Mouse (Mus musculus) liver, embryonic 11.5 days (tissue): ENCODE measurements around the gene Tbc1d25. TPM values are rescaled to one million over a fixed set of nuclear protein-coding genes. Genes with fewer than 3 reads are reported as not detected.

Source experiments
- ATAC-seq: fragments of 200-750 bp; cut with Nextera tagmentation; replicated peaks from 2 replicates; pipeline ENCODE4 v1.8.0; 2017; ENCODE audit warnings: moderate number of reproducible peaks, mild to moderate bottlenecking, moderate TSS enrichment, moderate library complexity; ENCODE audit not compliant: low FRiP score
- DNase-seq: peaks from one replicate; pipeline ENCODE4 v3.0.0-alpha.2; 2017; ENCODE audit warnings: low spot score
- H3K27ac ChIP-seq: fragments of 300-500 bp; sonication (generic); 2 replicates; pipeline ENCODE4 v1.5.1; 2014; ENCODE audit warnings: mild to moderate bottlenecking, low read depth, low read length, control low read depth
- H3K27me3 ChIP-seq: fragments of 300-500 bp; sonication (generic); replicated peaks from 2 replicates; pipeline ENCODE4 v1.6.1; 2014; ENCODE audit warnings: low read length, mixed read lengths; ENCODE audit not compliant: control insufficient read depth, insufficient read depth
- H3K36me3 ChIP-seq: fragments of 300-500 bp; sonication (generic); 2 replicates; pipeline ENCODE4 v1.6.1; 2014; ENCODE audit warnings: mild to moderate bottlenecking, low read length, moderate library complexity, mixed read lengths; ENCODE audit not compliant: control insufficient read depth, insufficient read depth
- H3K4me1 ChIP-seq: fragments of 300-500 bp; sonication (generic); replicated peaks from 2 replicates; pipeline ENCODE4 v1.6.1; 2014; ENCODE audit warnings: low read length, mixed read lengths; ENCODE audit not compliant: control insufficient read depth, insufficient read depth
- H3K4me2 ChIP-seq: fragments of 300-500 bp; sonication (generic); 2 replicates; pipeline ENCODE4 v1.6.1; 2014; ENCODE audit warnings: mild to moderate bottlenecking, control low read depth, moderate library complexity
- H3K4me3 ChIP-seq: fragments of 300-500 bp; sonication (generic); 2 replicates; pipeline ENCODE4 v1.5.1; 2014; ENCODE audit warnings: low read depth, low read length, control low read depth
- H3K9ac ChIP-seq: fragments of 300-500 bp; sonication (generic); 2 replicates; pipeline ENCODE4 v1.6.1; 2014; ENCODE audit warnings: low read depth, low read length, control low read depth
- H3K9me3 ChIP-seq: fragments of 300-500 bp; sonication (generic); 2 replicates; pipeline ENCODE4 v1.6.1; 2016; ENCODE audit warnings: low read length, inconsistent platforms, mixed read lengths; ENCODE audit not compliant: control insufficient read depth
- WGBS: fragments of 180-500 bp; shearing (Covaris S2); extraction: QIAGEN DNeasy Blood & Tissue Kit; methylation state at CpG from one replicate; pipeline ENCODE4 v1.1.7; 2014; 5-methylcytosine and 5-hydroxymethylcytosine counted together
- polyA plus RNA-seq: library from polyadenylated mRNA; unstranded; fragments of >200 nt; fragmentation: Nextera tagmentation; extraction: Ambion mirVana; gene quantifications from 2 replicates; pipeline ENCODE4 v1.2.1, GENCODE M21; 2014

The Tbc1d25 gene
- polyA plus RNA-seq, 1 experiment from 2014 or later, result 11.1 TPM

GRCm38 (mm10) chrX:8209720-8210119 is 33.7 kb upstream of the Tbc1d25 start:
- DNase-seq (no peak), ATAC-seq (no peak)
- Histone ChIP-seq H3K4me3 (no peak overlapping the region), H3K36me3 (no peaks in the 10 kb centered on the region), H3K9me3 (no peaks in the 10 kb centered on the region), H3K27ac (no peak overlapping the region), H3K27me3 (peaks cover 3% of the 10 kb centered on the region), H3K4me2 (no peak overlapping the region), H3K9ac (no peak overlapping the region), H3K4me1 (no peaks in the 10 kb centered on the region)
- WGBS, result 52% methylated on average over 2 of the region's 2 CpGs

GRCm38 (mm10) chrX:8207224-8207623 is 31.2 kb upstream of the Tbc1d25 start:
- Histone ChIP-seq H3K9ac (no peak overlapping the region), H3K9me3 (no peaks in the 10 kb centered on the region), H3K27ac (no peak overlapping the region), H3K4me2 (peak overlapping the region; percentile 62), H3K36me3 (no peaks in the 10 kb centered on the region), H3K4me3 (no peak overlapping the region), H3K4me1 (no peaks in the 10 kb centered on the region), H3K27me3 (peaks cover 3% of the 10 kb centered on the region)
- no peak for ATAC-seq
- WGBS, result 27% methylated on average over 4 of the region's 4 CpGs
- no peak for DNase-seq

- H3K9ac ChIP-seq, result no peak overlapping the region
- no peak; the same call in 1 of the 2 replicates for ATAC-seq
Observed at GRCm38 (mm10) chrX:8206694-8207197, 30.8 kb upstream of the Tbc1d25 start.

GRCm38 (mm10) chrX:8206015-8206693 is 30.2 kb upstream of the Tbc1d25 start, which contains the start of gene Porcn:
Gene Porcn, minus strand, starts transcription at chrX:8206525.
- H3K9ac ChIP-seq, result peak within 1 kb of the TSS; percentile 32
- H3K4me3 ChIP-seq, result peak within 1 kb of the TSS; percentile 46
- no peak within 1 kb of the TSS for H3K27ac ChIP-seq
- H3K27me3 ChIP-seq, result peaks cover 3% of the 10 kb centered on the region
- H3K36me3 ChIP-seq, result no peaks in the 10 kb centered on the region
- WGBS, result 8% methylated on average over 45 of the region's 46 CpGs
- no peaks in the 10 kb centered on the region for H3K9me3 ChIP-seq
- DNase-seq (peak; percentile 70), ATAC-seq (peak; percentile 93)
- H3K4me1 ChIP-seq, result no peaks in the 10 kb centered on the region
- H3K4me2 ChIP-seq, result peak within 1 kb of the TSS; percentile 62

More at GRCm38 (mm10) chrX:8206694-8207197, 30.8 kb upstream of the Tbc1d25 start:
- Histone ChIP-seq H3K4me3 (peak overlapping the region; percentile 46), H3K36me3 (no peaks in the 10 kb centered on the region), H3K27ac (no peak overlapping the region), H3K9me3 (no peaks in the 10 kb centered on the region), H3K4me1 (no peaks in the 10 kb centered on the region), H3K4me2 (peak overlapping the region; percentile 62), H3K27me3 (peaks cover 3% of the 10 kb centered on the region)
- 11% methylated on average over 11 of the region's 11 CpGs for WGBS
- DNase-seq, result no peak

GRCm38 (mm10) chrX:8205551-8205950 is 29.6 kb upstream of the Tbc1d25 start:
- Histone ChIP-seq H3K9ac (no peak overlapping the region), H3K4me3 (peak overlapping the region; percentile 46; the same call in 1 of the 2 replicates)
- 36% methylated on average over 7 of the region's 7 CpGs for WGBS

GRCm38 (mm10) chrX:8205088-8205487 is 29.1 kb upstream of the Tbc1d25 start:
- Histone ChIP-seq H3K27ac (no peak overlapping the region), H3K4me3 (no peak overlapping the region), H3K36me3 (no peaks in the 10 kb centered on the region), H3K27me3 (peaks cover 3% of the 10 kb centered on the region), H3K9me3 (no peaks in the 10 kb centered on the region), H3K9ac (no peak overlapping the region), H3K4me2 (no peak overlapping the region), H3K4me1 (no peaks in the 10 kb centered on the region)
- DNase-seq, result no peak
- WGBS, result 63% methylated on average over 4 of the region's 4 CpGs
- no peak for ATAC-seq

More at GRCm38 (mm10) chrX:8205551-8205950, 29.6 kb upstream of the Tbc1d25 start:
- DNase-seq (no peak), ATAC-seq (no peak)
- Histone ChIP-seq H3K9me3 (no peaks in the 10 kb centered on the region), H3K27me3 (peaks cover 3% of the 10 kb centered on the region), H3K36me3 (no peaks in the 10 kb centered on the region), H3K4me2 (peak overlapping the region; percentile 62), H3K27ac (no peak overlapping the region), H3K4me1 (no peaks in the 10 kb centered on the region)

- H3K9me3 ChIP-seq, result no peaks in the 10 kb centered on the region
- ATAC-seq, result no peak
- WGBS, result 80% methylated on average over 10 of the region's 10 CpGs
- no peaks in the 10 kb centered on the region for H3K36me3 ChIP-seq
- peaks cover 3% of the 10 kb centered on the region for H3K27me3 ChIP-seq
- H3K9ac ChIP-seq, result no peak overlapping the region
- H3K4me2 ChIP-seq, result no peak overlapping the region
- H3K4me1 ChIP-seq, result no peaks in the 10 kb centered on the region
- no peak overlapping the region for H3K4me3 ChIP-seq
- DNase-seq, result no peak
- H3K27ac ChIP-seq, result no peak overlapping the region
Observed at GRCm38 (mm10) chrX:8204076-8204475, 28.1 kb upstream of the Tbc1d25 start.

GRCm38 (mm10) chrX:8203105-8203504 is 27.1 kb upstream of the Tbc1d25 start:
- Histone ChIP-seq H3K27me3 (peaks cover 3% of the 10 kb centered on the region), H3K27ac (no peak overlapping the region), H3K9ac (no peak overlapping the region), H3K9me3 (no peaks in the 10 kb centered on the region), H3K4me2 (no peak overlapping the region), H3K36me3 (no peaks in the 10 kb centered on the region), H3K4me3 (no peak overlapping the region), H3K4me1 (no peaks in the 10 kb centered on the region)
- WGBS, result 80% methylated on average over 14 of the region's 14 CpGs
- ATAC-seq, result no peak
- DNase-seq, result no peak

- WGBS, result 30% methylated on average over 10 of the region's 10 CpGs
- no peak for ATAC-seq
- no peaks in the 10 kb centered on the region for H3K27me3 ChIP-seq
Observed at GRCm38 (mm10) chrX:8193419-8193723, 17.4 kb upstream of the Tbc1d25 start, which contains the start of gene Ebp. Gene Ebp, minus strand, starts transcription at chrX:8193512.

More at GRCm38 (mm10) chrX:8193419-8193723, 17.4 kb upstream of the Tbc1d25 start, which contains the start of gene Ebp:
- Histone ChIP-seq H3K9ac (peak within 1 kb of the TSS; percentile 78), H3K27ac (peak within 1 kb of the TSS; percentile 56), H3K4me1 (peaks cover 4% of the 10 kb centered on the region; the same call in 1 of the 2 replicates), H3K4me2 (peak within 1 kb of the TSS; percentile 73), H3K36me3 (no peaks in the 10 kb centered on the region), H3K4me3 (peak within 1 kb of the TSS; percentile 62), H3K9me3 (no peaks in the 10 kb centered on the region)
- DNase-seq, result no peak
